Mouse (Mus musculus): ENCODE measurements around the gene Gm20708. TPM values are rescaled to one million over a fixed set of nuclear protein-coding genes. Genes with fewer than 3 reads are reported as not detected.

The Gm20708 gene
- polyA plus RNA-seq, 1 experiment from 2014 or later, result not detected

GRCm38 (mm10) chr11:117879676-117880075 lies 70.2 kb downstream of the Gm20708 start:
- H3K4me1 ChIP-seq (ENCODE audit: control insufficient read depth, insufficient read depth, low read length), result peaks cover 5% of the 10 kb centered on the region
- 84% methylated on average over 6 of the region's 6 CpGs for WGBS
- no peak overlapping the region for H3K27ac ChIP-seq (ENCODE audit: low read depth, low read length)

DNA sequence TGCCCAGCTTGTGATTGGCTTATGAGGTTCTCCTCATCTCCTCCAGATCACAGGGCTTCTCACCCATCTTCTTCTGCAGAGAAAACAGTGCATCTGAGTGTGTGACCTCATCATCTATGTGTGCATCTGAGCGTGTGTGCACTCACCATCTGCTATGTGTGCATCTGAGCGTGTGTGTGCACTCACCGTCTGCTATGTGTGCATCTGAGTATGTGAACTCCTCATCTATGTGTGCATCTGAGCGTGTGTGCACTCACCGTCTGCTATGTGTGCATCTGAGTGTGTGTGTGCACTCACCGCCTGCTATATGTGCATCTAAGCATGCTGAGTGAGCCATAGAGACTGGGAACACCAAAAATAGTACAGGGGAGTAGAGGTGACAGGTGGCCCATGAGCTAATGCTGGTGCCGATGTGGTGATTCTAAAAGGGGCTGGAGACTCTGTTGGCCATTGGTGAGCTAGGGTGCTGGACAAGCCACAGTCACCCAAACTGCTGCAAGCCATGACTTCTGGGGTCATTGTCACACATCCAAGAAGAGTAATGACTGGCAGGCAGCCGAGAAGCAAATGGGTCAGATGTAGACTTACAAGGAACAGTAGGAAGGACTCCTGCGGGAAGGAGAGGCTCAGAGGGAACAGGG lies 71.0 kb downstream of the Gm20708 start:
- 93% methylated on average over 9 of the region's 9 CpGs for WGBS
- H3K4me3 ChIP-seq (ENCODE audit: low read depth, low read length), result no peak overlapping the region
- H3K4me2 ChIP-seq (ENCODE audit: low read depth), result no peak overlapping the region
- peaks cover 5% of the 10 kb centered on the region for H3K4me1 ChIP-seq (ENCODE audit: control insufficient read depth, insufficient read depth, low read length)
- no peak overlapping the region for H3K27ac ChIP-seq (ENCODE audit: low read depth, low read length)
- H3K27me3 ChIP-seq (ENCODE audit: control insufficient read depth, insufficient read depth, low read length), result no peaks in the 10 kb centered on the region
- ATAC-seq (ENCODE audit: insufficient read depth, low FRiP score, low TSS enrichment), result no peak
- DNase-seq (ENCODE audit: low spot score), result no peak
- H3K9me3 ChIP-seq (ENCODE audit: control insufficient read depth, low read length), result no peaks in the 10 kb centered on the region
- H3K9ac ChIP-seq (ENCODE audit: low read length), result no peak overlapping the region
- H3K36me3 ChIP-seq (ENCODE audit: control insufficient read depth, insufficient read depth, low read length), result no peaks in the 10 kb centered on the region

More at GRCm38 (mm10) chr11:117879676-117880075, 70.2 kb downstream of the Gm20708 start:
- DNase-seq (ENCODE audit: low spot score) (no peak), ATAC-seq (ENCODE audit: insufficient read depth, low FRiP score, low TSS enrichment) (no peak)
- no peak overlapping the region for H3K4me3 ChIP-seq (ENCODE audit: low read depth, low read length)
- no peak overlapping the region for H3K4me2 ChIP-seq (ENCODE audit: low read depth)
- no peaks in the 10 kb centered on the region for H3K9me3 ChIP-seq (ENCODE audit: control insufficient read depth, low read length)
- no peaks in the 10 kb centered on the region for H3K27me3 ChIP-seq (ENCODE audit: control insufficient read depth, insufficient read depth, low read length)
- H3K9ac ChIP-seq (ENCODE audit: low read length), result no peak overlapping the region
- no peaks in the 10 kb centered on the region for H3K36me3 ChIP-seq (ENCODE audit: control insufficient read depth, insufficient read depth, low read length)

DNA sequence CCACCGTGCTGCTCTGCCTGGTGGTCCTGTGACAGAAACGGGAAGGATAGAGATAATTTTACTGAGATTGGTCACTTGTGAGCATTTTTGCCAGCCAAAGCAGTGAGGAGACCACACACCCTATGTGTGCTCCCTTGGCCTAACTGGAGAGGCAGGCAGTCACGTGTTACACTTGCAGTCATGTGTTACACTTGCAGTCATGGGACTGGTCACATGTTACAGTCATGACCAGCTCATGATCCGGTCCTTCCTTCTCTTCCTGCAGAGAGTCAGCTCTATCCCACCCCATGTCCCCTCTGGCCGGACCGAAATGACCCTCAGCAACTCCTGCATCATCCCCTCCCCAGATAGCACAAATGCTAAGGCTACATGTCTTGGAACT lies 71.5 kb downstream of the Gm20708 start:
- ATAC-seq (ENCODE audit: insufficient read depth, low FRiP score, low TSS enrichment) (no peak), DNase-seq (ENCODE audit: low spot score) (no peak)
- no peak overlapping the region for H3K27ac ChIP-seq (ENCODE audit: low read depth, low read length)
- H3K27me3 ChIP-seq (ENCODE audit: control insufficient read depth, insufficient read depth, low read length), result no peaks in the 10 kb centered on the region
- 77% methylated on average over 6 of the region's 6 CpGs for WGBS
- no peak overlapping the region for H3K4me3 ChIP-seq (ENCODE audit: low read depth, low read length)
- H3K4me1 ChIP-seq (ENCODE audit: control insufficient read depth, insufficient read depth, low read length), result peaks cover 5% of the 10 kb centered on the region
- H3K9ac ChIP-seq (ENCODE audit: low read length), result no peak overlapping the region
- no peak overlapping the region for H3K4me2 ChIP-seq (ENCODE audit: low read depth)
- no peaks in the 10 kb centered on the region for H3K9me3 ChIP-seq (ENCODE audit: control insufficient read depth, low read length)
- H3K36me3 ChIP-seq (ENCODE audit: control insufficient read depth, insufficient read depth, low read length), result no peaks in the 10 kb centered on the region

DNA sequence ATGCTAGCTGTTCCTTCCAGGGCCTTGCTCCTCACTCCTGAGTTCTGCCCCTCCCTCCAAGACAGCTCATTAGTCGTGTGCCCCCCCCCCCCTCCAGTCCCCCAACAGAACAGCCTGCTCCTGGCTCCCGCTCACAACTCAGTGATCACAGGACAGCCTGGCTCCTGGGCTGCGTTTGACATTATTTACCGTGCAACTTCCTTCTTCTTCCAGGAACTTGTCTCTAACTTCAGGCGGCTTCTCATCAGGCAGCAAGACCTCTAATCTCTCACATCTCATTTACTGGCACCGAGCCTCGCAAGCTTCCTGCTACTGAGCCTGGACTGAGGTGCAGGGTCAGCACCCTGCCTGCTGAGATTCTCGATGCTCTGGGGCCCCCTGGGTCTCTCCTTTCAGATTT lies 72.3 kb downstream of the Gm20708 start:
- Histone ChIP-seq H3K9me3 (ENCODE audit: control insufficient read depth, low read length) (no peaks in the 10 kb centered on the region), H3K27me3 (ENCODE audit: control insufficient read depth, insufficient read depth, low read length) (no peaks in the 10 kb centered on the region), H3K4me3 (ENCODE audit: low read depth, low read length) (no peak overlapping the region), H3K36me3 (ENCODE audit: control insufficient read depth, insufficient read depth, low read length) (no peaks in the 10 kb centered on the region), H3K27ac (ENCODE audit: low read depth, low read length) (no peak overlapping the region), H3K4me2 (ENCODE audit: low read depth) (no peak overlapping the region), H3K4me1 (ENCODE audit: control insufficient read depth, insufficient read depth, low read length) (peaks cover 5% of the 10 kb centered on the region), H3K9ac (ENCODE audit: low read length) (no peak overlapping the region; the same call in 1 of the 2 replicates)
- 36% methylated on average over 8 of the region's 8 CpGs for WGBS
- no peak for DNase-seq (ENCODE audit: low spot score)
- ATAC-seq (ENCODE audit: insufficient read depth, low FRiP score, low TSS enrichment), result no peak

- H3K4me1 ChIP-seq (ENCODE audit: control insufficient read depth, insufficient read depth, low read length), result peaks cover 5% of the 10 kb centered on the region
These were observed 72.7 kb downstream of the Gm20708 start for GRCm38 (mm10) chr11:117882208-117882607.

GRCm38 (mm10) chr11:117886000-117886399 lies 76.5 kb downstream of the Gm20708 start:
- peaks cover 28% of the 10 kb centered on the region for H3K4me1 ChIP-seq (ENCODE audit: control insufficient read depth, insufficient read depth, low read length)
- 55% methylated on average over 5 of the region's 5 CpGs for WGBS
- H3K27me3 ChIP-seq (ENCODE audit: control insufficient read depth, insufficient read depth, low read length), result peaks cover 9% of the 10 kb centered on the region
- ATAC-seq (ENCODE audit: insufficient read depth, low FRiP score, low TSS enrichment) (no peak), DNase-seq (ENCODE audit: low spot score) (no peak)
- no peaks in the 10 kb centered on the region for H3K9me3 ChIP-seq (ENCODE audit: control insufficient read depth, low read length)
- no peak overlapping the region for H3K4me3 ChIP-seq (ENCODE audit: low read depth, low read length)
- H3K4me2 ChIP-seq (ENCODE audit: low read depth), result no peak overlapping the region
- H3K27ac ChIP-seq (ENCODE audit: low read depth, low read length), result no peak overlapping the region
- H3K36me3 ChIP-seq (ENCODE audit: control insufficient read depth, insufficient read depth, low read length), result no peaks in the 10 kb centered on the region
- no peak overlapping the region for H3K9ac ChIP-seq (ENCODE audit: low read length)

More at GRCm38 (mm10) chr11:117882208-117882607, 72.7 kb downstream of the Gm20708 start:
- no peak overlapping the region for H3K4me2 ChIP-seq (ENCODE audit: low read depth)
- DNase-seq (ENCODE audit: low spot score) (no peak), ATAC-seq (ENCODE audit: insufficient read depth, low FRiP score, low TSS enrichment) (no peak)
- no peak overlapping the region; the same call in 1 of the 2 replicates for H3K9ac ChIP-seq (ENCODE audit: low read length)
- no peaks in the 10 kb centered on the region for H3K36me3 ChIP-seq (ENCODE audit: control insufficient read depth, insufficient read depth, low read length)
- H3K9me3 ChIP-seq (ENCODE audit: control insufficient read depth, low read length), result no peaks in the 10 kb centered on the region
- no peak overlapping the region for H3K4me3 ChIP-seq (ENCODE audit: low read depth, low read length)
- H3K27ac ChIP-seq (ENCODE audit: low read depth, low read length), result no peak overlapping the region
- no peaks in the 10 kb centered on the region for H3K27me3 ChIP-seq (ENCODE audit: control insufficient read depth, insufficient read depth, low read length)
- 85% methylated on average over 1 of the region's 1 CpGs for WGBS

- H3K4me3 ChIP-seq (ENCODE audit: low read depth, low read length), result no peak overlapping the region
- ATAC-seq (ENCODE audit: insufficient read depth, low FRiP score, low TSS enrichment) (no peak), DNase-seq (ENCODE audit: low spot score) (no peak)
- peak overlapping the region; percentile 33 for H3K9ac ChIP-seq (ENCODE audit: low read length)
- H3K27me3 ChIP-seq (ENCODE audit: control insufficient read depth, insufficient read depth, low read length), result peaks cover 9% of the 10 kb centered on the region
- H3K27ac ChIP-seq (ENCODE audit: low read depth, low read length), result no peak overlapping the region
- no peaks in the 10 kb centered on the region for H3K36me3 ChIP-seq (ENCODE audit: control insufficient read depth, insufficient read depth, low read length)
- H3K4me1 ChIP-seq (ENCODE audit: control insufficient read depth, insufficient read depth, low read length), result peaks cover 26% of the 10 kb centered on the region
- H3K4me2 ChIP-seq (ENCODE audit: low read depth), result peak overlapping the region; percentile 38
- 7% methylated on average over 20 of the region's 20 CpGs for WGBS
- no peaks in the 10 kb centered on the region for H3K9me3 ChIP-seq (ENCODE audit: control insufficient read depth, low read length)
These were observed 78.8 kb downstream of the Gm20708 start for GRCm38 (mm10) chr11:117888168-117888852.

- 1% methylated on average over 32 of the region's 33 CpGs for WGBS
- Histone ChIP-seq H3K9me3 (ENCODE audit: control insufficient read depth, low read length) (no peaks in the 10 kb centered on the region), H3K4me2 (ENCODE audit: low read depth) (peak overlapping the region; percentile 38), H3K4me3 (ENCODE audit: low read depth, low read length) (no peak overlapping the region), H3K36me3 (ENCODE audit: control insufficient read depth, insufficient read depth, low read length) (no peaks in the 10 kb centered on the region), H3K27ac (ENCODE audit: low read depth, low read length) (peak overlapping the region; percentile 56; the same call in 1 of the 2 replicates), H3K9ac (ENCODE audit: low read length) (peak overlapping the region; percentile 33), H3K27me3 (ENCODE audit: control insufficient read depth, insufficient read depth, low read length) (peaks cover 9% of the 10 kb centered on the region), H3K4me1 (ENCODE audit: control insufficient read depth, insufficient read depth, low read length) (peaks cover 26% of the 10 kb centered on the region)
- peak; percentile 59 for DNase-seq (ENCODE audit: low spot score)
- peak; percentile 53; the same call in 1 of the 2 replicates for ATAC-seq (ENCODE audit: insufficient read depth, low FRiP score, low TSS enrichment)
These were observed 79.7 kb downstream of the Gm20708 start for GRCm38 (mm10) chr11:117888853-117889822.
